Mouse (Mus musculus) intestine, embryonic 16.5 days (tissue): ENCODE data around the gene Eif2a. TPM values are rescaled to one million over a fixed set of nuclear protein-coding genes. Genes with fewer than 3 reads are reported as not detected.
A peak's percentile ranks its signal among the peaks of the same experiment; 100 is the strongest.

Experiments
- ATAC-seq: fragments of 200-750 bp; cut with Nextera tagmentation; 2 replicates; pipeline ENCODE4 v1.8.0; 2017; ENCODE audit warnings: moderate TSS enrichment, moderate library complexity
- H3K27ac ChIP-seq: fragments of 300-500 bp; sonication (generic); 2 replicates; pipeline ENCODE4 v1.5.1; 2014; ENCODE audit warnings: mild to moderate bottlenecking, low read length
- H3K27me3 ChIP-seq: fragments of 300-500 bp; sonication (generic); replicated peaks from 2 replicates; pipeline ENCODE4 v1.6.1; 2014; ENCODE audit warnings: low read length, control low read depth, mixed read lengths; ENCODE audit not compliant: control insufficient read depth, insufficient read depth
- H3K36me3 ChIP-seq: fragments of 300-500 bp; sonication (generic); 2 replicates; pipeline ENCODE4 v1.6.1; 2014; ENCODE audit warnings: low read length, control low read depth; ENCODE audit not compliant: control insufficient read depth, insufficient read depth
- H3K4me1 ChIP-seq: fragments of 300-500 bp; sonication (generic); 2 replicates; pipeline ENCODE4 v1.6.1; 2014; ENCODE audit warnings: low read length, control low read depth, mixed read lengths; ENCODE audit not compliant: control insufficient read depth, insufficient read depth
- H3K4me2 ChIP-seq: fragments of 300-500 bp; sonication (generic); 2 replicates; pipeline ENCODE4 v1.6.1; 2014; ENCODE audit warnings: low read depth, low read length, control low read depth
- H3K4me3 ChIP-seq: fragments of 300-500 bp; sonication (generic); 2 replicates; pipeline ENCODE4 v1.5.1; 2014; ENCODE audit warnings: mild to moderate bottlenecking, low read length
- H3K9ac ChIP-seq: fragments of 300-500 bp; sonication (generic); 2 replicates; pipeline ENCODE4 v1.6.1; 2014; ENCODE audit warnings: low read depth, low read length
- H3K9me3 ChIP-seq: fragments of 300-500 bp; sonication (generic); 2 replicates; pipeline ENCODE4 v1.6.1; 2016; ENCODE audit warnings: low read length, control low read depth; ENCODE audit not compliant: control insufficient read depth
- WGBS: fragments of 180-500 bp; shearing (Covaris S2); extraction: QIAGEN DNeasy Blood & Tissue Kit; methylation state at CpG from one replicate; pipeline ENCODE4 v1.1.7; 2014; 5-methylcytosine and 5-hydroxymethylcytosine counted together
- polyA plus RNA-seq: library from polyadenylated mRNA; unstranded; fragments of >200 nt; fragmentation: Nextera tagmentation; extraction: Ambion mirVana; gene quantifications from 2 replicates; pipeline ENCODE4 v1.2.1, GENCODE M21; 2015

The Eif2a gene
- polyA plus RNA-seq, 1 experiment from 2014 or later, result 49.6 TPM

DNA sequence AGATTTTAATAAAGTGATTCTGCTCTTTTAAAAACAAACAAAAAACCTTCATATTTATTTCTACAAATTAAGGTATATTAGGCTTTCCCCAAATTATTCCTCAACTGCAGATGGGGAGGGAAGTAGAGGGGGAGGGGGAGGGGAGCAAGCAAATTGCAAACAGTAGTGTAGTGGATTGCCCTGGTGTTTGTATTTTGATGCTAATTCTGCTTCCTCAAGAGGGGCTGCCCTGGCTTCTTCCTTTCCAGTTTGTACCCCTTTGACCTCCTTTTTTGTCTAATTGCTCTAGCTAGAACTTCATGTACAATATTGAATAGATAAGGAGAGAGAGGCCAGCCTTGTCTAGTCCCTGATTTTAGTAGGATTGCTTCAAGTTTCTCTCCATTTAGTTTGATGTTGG lies 20.9 kb upstream of the Eif2a start:
- Histone ChIP-seq H3K27ac (no peak overlapping the region), H3K4me2 (no peak overlapping the region), H3K9ac (no peak overlapping the region), H3K4me3 (no peak overlapping the region), H3K36me3 (no peaks in the 10 kb centered on the region), H3K4me1 (no peaks in the 10 kb centered on the region), H3K27me3 (no peaks in the 10 kb centered on the region), H3K9me3 (no peaks in the 10 kb centered on the region)
- no peak for ATAC-seq

DNA sequence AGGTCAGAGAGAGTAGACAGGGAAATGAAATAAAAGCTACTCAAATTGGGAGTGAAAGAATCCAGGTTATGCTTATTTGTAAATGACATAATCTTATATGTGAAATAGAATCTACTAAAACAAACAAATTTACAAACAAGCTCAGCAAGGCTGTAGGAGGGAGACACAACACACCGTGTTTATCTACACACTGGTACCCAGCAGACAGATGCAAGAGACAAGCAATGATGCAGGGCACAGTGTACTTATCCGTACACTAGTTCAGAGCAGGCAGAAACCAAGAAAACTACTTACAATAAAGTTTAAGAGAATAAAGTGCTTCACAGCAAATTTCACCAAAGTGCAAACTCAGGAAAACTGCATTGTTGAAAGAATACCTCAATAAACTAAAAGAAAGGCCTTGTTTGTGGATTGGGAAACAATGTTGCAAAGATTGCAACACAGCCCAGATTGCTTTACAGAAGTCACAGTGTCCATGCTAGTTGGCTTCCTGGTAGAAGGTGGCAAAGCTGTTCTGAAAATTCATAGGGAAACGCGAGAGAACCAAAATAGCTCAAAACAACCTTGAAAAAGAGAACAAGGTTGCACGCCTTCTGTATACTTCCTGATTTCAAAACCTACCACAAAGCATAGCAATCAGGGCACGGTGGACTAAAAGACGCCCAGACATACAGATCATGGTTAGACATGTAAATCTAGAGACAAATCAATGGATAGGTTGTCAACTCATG lies 17.4 kb upstream of the Eif2a start:
- Histone ChIP-seq H3K27ac (no peak overlapping the region), H3K4me3 (no peak overlapping the region), H3K9me3 (no peaks in the 10 kb centered on the region), H3K4me2 (no peak overlapping the region), H3K9ac (no peak overlapping the region), H3K36me3 (no peaks in the 10 kb centered on the region), H3K4me1 (no peaks in the 10 kb centered on the region), H3K27me3 (no peaks in the 10 kb centered on the region)
- no peak for ATAC-seq
- 78% methylated on average over 7 of the region's 7 CpGs for WGBS

DNA sequence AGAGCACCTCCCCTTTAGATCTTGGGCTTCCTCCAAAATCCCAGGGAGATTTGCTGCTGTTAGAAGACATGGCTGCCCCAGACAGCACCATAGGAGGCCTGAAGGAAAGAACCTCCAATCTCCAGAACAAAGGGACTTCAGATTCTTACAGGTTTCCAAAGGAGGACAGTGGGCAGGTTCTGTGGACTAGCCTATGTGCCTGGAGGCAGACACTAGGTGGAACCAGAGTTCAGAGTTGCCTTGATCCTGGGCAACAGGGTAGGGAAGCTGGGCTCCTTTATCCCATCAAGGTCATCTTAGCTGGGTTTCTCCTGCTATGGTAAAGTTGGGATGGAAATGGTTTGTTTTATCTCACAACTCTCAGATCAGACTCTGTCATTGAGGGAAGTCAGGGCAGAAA lies 14.0 kb upstream of the Eif2a start:
- Histone ChIP-seq H3K4me3 (no peak overlapping the region), H3K9ac (no peak overlapping the region), H3K4me1 (no peaks in the 10 kb centered on the region), H3K4me2 (no peak overlapping the region), H3K27ac (no peak overlapping the region), H3K27me3 (no peaks in the 10 kb centered on the region), H3K36me3 (no peaks in the 10 kb centered on the region), H3K9me3 (no peaks in the 10 kb centered on the region)
- ATAC-seq, result no peak; the same call in 1 of the 2 replicates

DNA sequence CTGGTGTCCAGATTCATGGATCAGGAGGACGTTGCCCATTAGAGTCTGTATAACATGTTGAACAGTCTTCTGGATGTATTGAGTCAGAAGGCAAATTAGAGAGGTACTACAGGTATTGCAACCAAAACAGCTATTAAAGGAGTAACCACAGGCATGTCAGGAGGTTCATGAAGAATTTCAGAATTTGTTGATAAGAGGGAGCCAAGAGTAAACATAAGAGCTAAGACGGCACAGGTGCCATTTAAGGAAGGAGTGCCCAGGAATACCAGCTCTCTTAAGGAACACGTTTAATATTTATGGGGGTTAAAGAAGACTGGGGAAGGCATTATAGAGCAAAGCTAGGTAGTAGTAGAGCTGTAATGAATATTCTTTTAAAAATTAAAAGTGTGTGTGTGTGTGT lies 12.9 kb upstream of the Eif2a start:
- no peak for ATAC-seq
- Histone ChIP-seq H3K27ac (no peak overlapping the region), H3K36me3 (no peaks in the 10 kb centered on the region), H3K27me3 (no peaks in the 10 kb centered on the region), H3K9me3 (no peaks in the 10 kb centered on the region), H3K4me2 (no peak overlapping the region), H3K4me1 (no peaks in the 10 kb centered on the region), H3K4me3 (no peak overlapping the region), H3K9ac (no peak overlapping the region)
- whole genome bisulfite sequencing, result 55% methylated on average over 3 of the region's 3 CpGs

DNA sequence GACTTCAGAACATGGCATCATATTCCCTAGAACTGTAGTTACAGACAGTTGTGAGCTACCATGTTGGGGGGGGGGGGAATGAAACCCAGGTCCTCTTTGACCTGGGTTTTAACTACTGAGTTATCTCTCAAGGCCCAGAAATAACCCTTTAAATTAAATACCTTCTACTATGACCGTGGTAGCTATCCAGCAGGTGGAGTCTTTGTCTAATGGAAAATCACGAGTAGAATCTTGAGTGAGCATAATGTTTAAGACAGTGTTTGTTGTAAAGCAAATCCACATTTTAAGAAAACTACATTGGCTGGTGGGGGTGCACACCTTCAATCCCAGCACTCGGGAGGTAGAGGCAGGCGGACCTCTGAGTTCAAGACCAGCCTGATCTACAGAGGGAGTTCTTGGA lies 12.1 kb upstream of the Eif2a start:
- Histone ChIP-seq H3K4me1 (no peaks in the 10 kb centered on the region), H3K9ac (no peak overlapping the region), H3K27me3 (no peaks in the 10 kb centered on the region), H3K27ac (no peak overlapping the region), H3K36me3 (no peaks in the 10 kb centered on the region), H3K9me3 (no peaks in the 10 kb centered on the region), H3K4me2 (no peak overlapping the region), H3K4me3 (no peak overlapping the region)
- ATAC-seq, result no peak
- WGBS, result 83% methylated on average over 4 of the region's 4 CpGs

DNA sequence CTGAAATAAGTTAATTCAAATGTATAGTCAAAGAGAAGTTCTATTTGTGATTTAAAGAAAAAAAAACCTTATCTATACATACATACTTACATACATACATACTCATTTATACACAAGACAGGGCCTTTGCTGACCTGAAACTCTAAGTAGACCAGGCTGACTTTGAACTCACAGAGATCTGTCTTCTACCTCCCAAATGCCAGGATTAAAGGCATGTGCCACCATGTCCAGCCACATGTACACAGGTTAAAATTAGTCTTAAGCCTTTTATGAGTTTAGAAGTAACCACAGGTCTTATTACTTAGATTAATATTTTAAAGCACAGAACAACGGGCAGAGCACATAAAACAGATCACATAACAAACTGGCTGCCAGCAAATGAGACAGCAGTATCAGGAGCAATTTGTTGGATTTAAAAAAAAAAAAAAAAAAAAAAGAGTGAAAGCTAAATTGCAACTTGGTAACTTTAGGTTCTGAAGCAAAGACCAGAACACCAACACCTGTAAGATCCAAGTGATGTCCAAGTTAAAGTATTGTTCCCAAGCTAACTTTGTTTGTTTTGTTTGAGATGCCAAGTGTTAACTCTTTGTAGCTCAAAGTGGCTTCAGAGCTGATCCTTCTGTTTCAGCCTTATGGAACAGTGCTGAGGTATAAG lies 9.5 kb upstream of the Eif2a start:
- Histone ChIP-seq H3K36me3 (no peaks in the 10 kb centered on the region; the same call in 1 of the 2 replicates), H3K4me2 (no peak overlapping the region), H3K9me3 (no peaks in the 10 kb centered on the region), H3K4me3 (no peak overlapping the region), H3K4me1 (no peaks in the 10 kb centered on the region), H3K27ac (no peak overlapping the region), H3K27me3 (no peaks in the 10 kb centered on the region), H3K9ac (no peak overlapping the region)
- WGBS, result 46% methylated on average over 1 of the region's 1 CpGs
- ATAC-seq, result no peak

DNA sequence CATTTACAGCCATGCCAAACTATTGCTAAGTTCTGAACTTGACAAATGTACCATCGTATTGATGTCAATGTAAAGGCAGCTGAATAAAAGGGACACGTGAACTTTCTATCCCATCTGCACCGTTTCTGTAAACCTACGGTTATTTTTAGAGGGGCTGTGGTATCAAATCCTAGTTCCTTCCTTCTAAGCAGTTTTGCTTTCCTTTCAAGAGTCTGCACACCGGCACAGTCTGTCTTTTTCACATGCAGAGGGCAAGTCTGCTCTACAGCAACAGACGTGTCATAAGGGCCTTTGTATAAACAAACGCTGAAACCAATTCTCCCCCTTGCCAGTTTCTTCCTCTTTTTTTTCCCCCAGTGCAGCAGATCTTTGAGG lies 9.0 kb upstream of the Eif2a start:
- H3K9ac ChIP-seq, result no peak overlapping the region
- H3K27ac ChIP-seq, result no peak overlapping the region
- 46% methylated on average over 7 of the region's 7 CpGs for whole genome bisulfite sequencing
- no peak overlapping the region for H3K4me3 ChIP-seq
- H3K9me3 ChIP-seq, result no peaks in the 10 kb centered on the region
- ATAC-seq, result no peak
- peaks cover 3% of the 10 kb centered on the region for H3K36me3 ChIP-seq
- H3K4me2 ChIP-seq, result no peak overlapping the region
- no peaks in the 10 kb centered on the region for H3K27me3 ChIP-seq
- no peaks in the 10 kb centered on the region for H3K4me1 ChIP-seq

DNA sequence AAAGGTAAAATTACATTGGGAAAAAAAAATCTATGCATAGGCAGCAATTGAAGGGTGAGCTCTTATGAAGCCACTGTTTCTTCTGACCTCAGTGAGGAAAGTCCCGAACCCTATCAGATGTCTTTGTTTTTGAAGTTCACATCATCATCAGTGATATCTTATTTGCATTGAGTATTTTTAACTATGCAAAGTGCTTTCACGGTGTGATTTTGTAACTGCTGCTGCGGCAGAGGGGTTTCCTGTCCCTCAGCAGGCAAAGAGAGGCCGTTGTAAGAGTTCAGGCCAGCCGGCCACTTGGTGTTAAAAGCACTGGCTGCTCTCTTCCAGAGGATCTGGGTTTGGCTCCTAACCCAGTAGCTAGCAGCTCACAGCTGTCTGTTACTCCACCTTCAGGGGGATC lies 8.4 kb upstream of the Eif2a start:
- Histone ChIP-seq H3K4me3 (no peak overlapping the region), H3K36me3 (peaks cover 3% of the 10 kb centered on the region), H3K9ac (no peak overlapping the region), H3K9me3 (no peaks in the 10 kb centered on the region), H3K4me1 (no peaks in the 10 kb centered on the region), H3K4me2 (no peak overlapping the region), H3K27me3 (no peaks in the 10 kb centered on the region), H3K27ac (no peak overlapping the region)
- ATAC-seq, result no peak
- 59% methylated on average over 5 of the region's 5 CpGs for WGBS

DNA sequence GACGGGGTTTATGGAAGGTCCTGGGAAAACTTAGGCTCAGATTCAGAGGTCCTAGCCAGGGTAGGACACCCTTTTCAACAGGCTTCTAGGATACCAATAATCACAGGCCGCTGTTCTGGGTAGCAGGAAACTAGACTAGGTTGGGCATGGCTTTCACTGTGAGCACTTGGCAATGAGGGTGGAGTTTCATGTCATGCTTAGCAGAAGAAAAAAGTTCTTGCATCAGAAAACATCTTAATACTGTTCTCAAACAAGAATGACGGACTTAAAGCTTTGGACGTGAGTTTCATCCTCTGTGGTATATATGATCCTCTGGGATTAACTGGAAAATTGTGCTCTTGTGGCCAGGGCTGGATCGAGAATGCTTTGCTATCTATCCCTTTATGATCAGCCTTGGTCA lies 7.8 kb upstream of the Eif2a start:
- H3K36me3 ChIP-seq, result peaks cover 3% of the 10 kb centered on the region
- H3K4me1 ChIP-seq, result no peaks in the 10 kb centered on the region
- H3K9me3 ChIP-seq, result no peaks in the 10 kb centered on the region
- H3K4me2 ChIP-seq, result no peak overlapping the region
- 81% methylated on average over 5 of the region's 5 CpGs for WGBS
- no peaks in the 10 kb centered on the region for H3K27me3 ChIP-seq
- ATAC-seq, result no peak
- no peak overlapping the region for H3K4me3 ChIP-seq
- H3K9ac ChIP-seq, result no peak overlapping the region
- H3K27ac ChIP-seq, result no peak overlapping the region

DNA sequence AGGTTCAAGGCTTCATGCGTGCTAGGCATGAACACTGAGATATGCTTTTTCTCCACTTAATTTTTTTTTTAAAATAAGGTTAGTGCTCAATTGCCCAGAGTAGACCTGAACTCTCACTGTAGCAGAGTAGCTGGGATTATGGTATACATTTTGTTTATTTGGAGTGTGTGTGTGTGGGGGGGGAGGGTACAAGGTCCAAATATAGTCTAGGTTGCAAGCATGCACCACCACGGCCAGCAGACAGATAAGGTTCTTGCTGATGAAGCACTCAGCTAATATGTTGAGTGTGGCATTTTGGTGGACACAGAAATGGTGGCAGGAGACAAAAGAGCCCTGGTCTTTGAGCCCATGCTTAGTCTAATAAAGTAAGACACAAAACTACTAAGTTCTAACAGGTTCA lies 6.7 kb upstream of the Eif2a start:
- H3K9ac ChIP-seq, result no peak overlapping the region
- H3K27ac ChIP-seq, result no peak overlapping the region
- 77% methylated on average over 2 of the region's 2 CpGs for WGBS
- H3K4me3 ChIP-seq, result no peak overlapping the region
- no peaks in the 10 kb centered on the region for H3K27me3 ChIP-seq
- H3K4me2 ChIP-seq, result no peak overlapping the region
- ATAC-seq, result peak; percentile 53
- H3K36me3 ChIP-seq, result peaks cover 3% of the 10 kb centered on the region
- H3K9me3 ChIP-seq, result no peaks in the 10 kb centered on the region
- no peaks in the 10 kb centered on the region for H3K4me1 ChIP-seq
